In genomic region chr8:121513429-121513828, GRCm38 (mm10) we compare ENCODE assay signal across 8 mouse cellular contexts. TPM values are rescaled to one million over a fixed set of nuclear protein-coding genes. Genes with fewer than 3 reads are reported as not detected.
DNase-seq lines count a peak whose midpoint lies in the region; ATAC-seq and TF ChIP-seq lines count a peak whose summit lies in the region.

No protein-coding gene starts in this region.

- 8% methylated on average over 12 of the region's 12 CpGs for WGBS in intestine, postnatal 0 days
- 6% methylated on average over 12 of the region's 12 CpGs for WGBS in midbrain, embryonic 15.5 days

- no peaks in the 10 kb centered on the region for H3K4me1 ChIP-seq in intestine, postnatal 0 days (replicated peaks; ENCODE audit: control insufficient read depth, insufficient read depth, low read length)
- no peaks in the 10 kb centered on the region for H3K4me1 ChIP-seq in midbrain, embryonic 15.5 days

- intact Hi-C loops in left cerebral cortex, postnatal 36 days (cut with DNase I) = loop anchor here (1.0 to 5.0 kb wide), 3 partner anchors 121 to 691 kb away; no protein-coding TSS in a partner anchor

- 0 out of 2 replicates have a peak, but pooled peaks cover 13% of the 10 kb centered on the region for H3K27me3 ChIP-seq in intestine, postnatal 0 days (replicated peaks; ENCODE audit: control insufficient read depth, insufficient read depth, low read length)
- H3K27me3 ChIP-seq in midbrain, embryonic 15.5 days (replicated peaks) = peaks cover 26% of the 10 kb centered on the region

- peak; percentile 95 for TF ChIP-seq CTCF in intestine, postnatal 0 days (IDR thresholded peaks at IDR 0.05; ENCODE audit: low read depth)

- H3K9ac ChIP-seq in intestine, postnatal 0 days (ENCODE audit: low read depth, low read length) = no peak overlapping the region
- H3K9ac ChIP-seq in midbrain, embryonic 15.5 days = no peak overlapping the region

- ATAC-seq in granulocyte monocyte progenitor cell, adult 5-6 weeks (replicated peaks; ENCODE audit: poor library complexity, severe bottlenecking) = peak; percentile 58
- peak; percentile 49; the same call in 1 of the 2 replicates for ATAC-seq in intestine, postnatal 0 days
- peak; percentile 66 for ATAC-seq in midbrain, embryonic 15.5 days (replicated peaks)

- H3K4me2 ChIP-seq in intestine, postnatal 0 days (replicated peaks; ENCODE audit: low read depth) = no peak overlapping the region
- H3K4me2 ChIP-seq in midbrain, embryonic 15.5 days = no peak overlapping the region

- no peak overlapping the region for H3K4me3 ChIP-seq in intestine, postnatal 0 days (ENCODE audit: low read depth, low read length)
- no peak overlapping the region for H3K4me3 ChIP-seq in midbrain, embryonic 15.5 days

- no peak overlapping the region for H3K27ac ChIP-seq in intestine, postnatal 0 days (ENCODE audit: low read depth, low read length)
- H3K27ac ChIP-seq in midbrain, embryonic 15.5 days = no peak overlapping the region

- DNase-seq in 3T3-L1 (ENCODE audit: low read depth, low spot score) = peak; percentile 82
- DNase-seq in adrenal gland, postnatal 14 days = peak; percentile 91
- DNase-seq in embryo, embryonic 9.5 days (ENCODE audit: extremely low spot score) = peak; percentile 81
- peak; percentile 58 to 70 for DNase-seq in left cerebral cortex, postnatal 36 days (ENCODE audit: low spot score in 2 of 2)
- peak; percentile 37 to 73 for DNase-seq in spleen, adult 18-20 months

- no peaks in the 10 kb centered on the region for H3K36me3 ChIP-seq in intestine, postnatal 0 days (ENCODE audit: control insufficient read depth, insufficient read depth)
- H3K36me3 ChIP-seq in midbrain, embryonic 15.5 days (replicated peaks) = no peaks in the 10 kb centered on the region

- H3K9me3 ChIP-seq in intestine, postnatal 0 days (ENCODE audit: control insufficient read depth) = no peaks in the 10 kb centered on the region
- no peaks in the 10 kb centered on the region for H3K9me3 ChIP-seq in midbrain, embryonic 15.5 days

RNA-seq across cellular contexts. Expression of gene 1700018B08Rik, which starts 30.7 kb away (rescaled TPM):
- total RNA-seq in adrenal gland, postnatal 14 days (2021) = not detected in 2 replicates
- total RNA-seq in granulocyte monocyte progenitor cell, adult 5-6 weeks (2014; fragmentation: Nextera tagmentation) = not detected in 2 replicates
- not detected in 2 replicates for total RNA-seq in granulocyte monocyte progenitor cell, adult 5-6 weeks (2017)
- polyA plus RNA-seq in intestine, postnatal 0 days (2015; fragmentation: Nextera tagmentation; extraction: Ambion mirVana) = not detected in 2 replicates
- not detected for total RNA-seq in left cerebral cortex, postnatal 36 days (2021)
- polyA plus RNA-seq in midbrain, embryonic 15.5 days (2015; fragmentation: Nextera tagmentation; extraction: Ambion mirVana) = not detected in 2 replicates
